Mouse (Mus musculus) midbrain, embryonic 12.5 days (tissue): Measurements from ENCODE around the gene Fcgrt. TPM values are rescaled to one million over a fixed set of nuclear protein-coding genes. Genes with fewer than 3 reads are reported as not detected.
"Not testable (repeated sequence)": the region's sequence is repeated elsewhere in the genome, so short reads cannot be mapped to it uniquely, and the experiment has no call there.

ENCODE experiments used
- ATAC-seq: fragments of 200-750 bp; cut with Nextera tagmentation; 2 replicates; pipeline ENCODE4 v1.8.0; 2017; ENCODE audit warnings: low read depth, moderate TSS enrichment, moderate library complexity; ENCODE audit not compliant: low FRiP score
- H3K27ac ChIP-seq: fragments of 300-500 bp; sonication (generic); replicated peaks from 2 replicates; pipeline ENCODE4 v1.5.1; 2016; ENCODE audit warnings: mild to moderate bottlenecking
- H3K27me3 ChIP-seq: fragments of 300-500 bp; sonication (generic); 2 replicates; pipeline ENCODE4 v1.6.1; 2016; ENCODE audit warnings: mild to moderate bottlenecking
- H3K36me3 ChIP-seq: fragments of 300-500 bp; sonication (generic); 2 replicates; pipeline ENCODE4 v1.6.1; 2016
- H3K4me1 ChIP-seq: fragments of 300-500 bp; sonication (generic); 2 replicates; pipeline ENCODE4 v1.6.1; 2016
- H3K4me2 ChIP-seq: fragments of 300-500 bp; sonication (generic); replicated peaks from 2 replicates; pipeline ENCODE4 v1.6.1; 2016; ENCODE audit warnings: mild to moderate bottlenecking, moderate library complexity
- H3K4me3 ChIP-seq: fragments of 300-500 bp; sonication (generic); 2 replicates; pipeline ENCODE4 v1.5.1; 2016; ENCODE audit warnings: mild to moderate bottlenecking
- H3K9ac ChIP-seq: fragments of 300-500 bp; sonication (generic); replicated peaks from 2 replicates; pipeline ENCODE4 v1.6.1; 2016; ENCODE audit warnings: mild to moderate bottlenecking, moderate library complexity
- H3K9me3 ChIP-seq: fragments of 300-500 bp; sonication (generic); 2 replicates; pipeline ENCODE4 v1.6.1; 2016; ENCODE audit warnings: mild to moderate bottlenecking
- WGBS: fragments of 180-500 bp; shearing (Covaris S2); methylation state at CpG from one replicate; pipeline ENCODE4 v1.1.7; 2016; 5-methylcytosine and 5-hydroxymethylcytosine counted together
- polyA plus RNA-seq: library from polyadenylated mRNA; unstranded; fragments of >200 nt; fragmentation: Nextera tagmentation; extraction: Ambion mirVana; gene quantifications from 2 replicates; pipeline ENCODE4 v1.2.1, GENCODE M21; 2016

The Fcgrt gene
- polyA plus RNA-seq, 1 experiment from 2014 or later = 25.9 TPM

GRCm38 (mm10) chr7:45128624-45129246 is 25.1 kb upstream of the Fcgrt start, which contains the start of gene Rpl13a:
Gene Rpl13a (minus strand): TSS chr7:45128761.
- 0 out of 2 replicates have a peak, but pooled peaks cover 2% of the 10 kb centered on the region for H3K9me3 ChIP-seq
- 0 out of 2 replicates have a peak, but pooled peaks cover 2% of the 10 kb centered on the region for H3K27me3 ChIP-seq
- H3K4me2 ChIP-seq = peak within 1 kb of the TSS; percentile 94
- ATAC-seq = peak; percentile 92
- peaks cover 27% of the 10 kb centered on the region for H3K36me3 ChIP-seq
- peak within 1 kb of the TSS; percentile 99 for H3K9ac ChIP-seq
- peak within 1 kb of the TSS; percentile 94 for H3K4me3 ChIP-seq
- peak within 1 kb of the TSS; percentile 90 for H3K27ac ChIP-seq
- H3K4me1 ChIP-seq = peaks cover 38% of the 10 kb centered on the region
- under 1% methylated on average over 48 of the region's 48 CpGs for WGBS

GRCm38 (mm10) chr7:45127700-45128224 is 24.1 kb upstream of the Fcgrt start:
- ATAC-seq = no peak
- no peaks in the 10 kb centered on the region for H3K27me3 ChIP-seq
- H3K4me2 ChIP-seq = peak overlapping the region; percentile 94
- no peaks in the 10 kb centered on the region for H3K9me3 ChIP-seq
- H3K36me3 ChIP-seq = peaks cover 32% of the 10 kb centered on the region
- H3K4me1 ChIP-seq = peaks cover 46% of the 10 kb centered on the region
- peak overlapping the region; percentile 99 for H3K9ac ChIP-seq
- WGBS = 1% methylated on average over 6 of the region's 6 CpGs
- H3K27ac ChIP-seq = peak overlapping the region; percentile 90
- H3K4me3 ChIP-seq = peak overlapping the region; percentile 94

GRCm38 (mm10) chr7:45126844-45127699 is 23.4 kb upstream of the Fcgrt start:
- Histone ChIP-seq H3K4me1 (peaks cover 51% of the 10 kb centered on the region), H3K27ac (peak overlapping the region; percentile 90), H3K9me3 (no peaks in the 10 kb centered on the region), H3K9ac (peak overlapping the region; percentile 99), H3K4me3 (peak overlapping the region; percentile 94), H3K27me3 (no peaks in the 10 kb centered on the region), H3K36me3 (peaks cover 39% of the 10 kb centered on the region), H3K4me2 (peak overlapping the region; percentile 94)
- ATAC-seq = no peak
- 51% methylated on average over 21 of the region's 21 CpGs for WGBS

GRCm38 (mm10) chr7:45126147-45126843 is 22.6 kb upstream of the Fcgrt start:
- Histone ChIP-seq H3K9me3 (no peaks in the 10 kb centered on the region), H3K27ac (peak overlapping the region; percentile 90), H3K4me2 (peak overlapping the region; percentile 94), H3K4me3 (peak overlapping the region; percentile 94), H3K4me1 (peaks cover 53% of the 10 kb centered on the region), H3K9ac (peak overlapping the region; percentile 99), H3K27me3 (no peaks in the 10 kb centered on the region), H3K36me3 (peaks cover 46% of the 10 kb centered on the region)
- WGBS = 78% methylated on average over 17 of the region's 17 CpGs
- ATAC-seq = no peak

DNA sequence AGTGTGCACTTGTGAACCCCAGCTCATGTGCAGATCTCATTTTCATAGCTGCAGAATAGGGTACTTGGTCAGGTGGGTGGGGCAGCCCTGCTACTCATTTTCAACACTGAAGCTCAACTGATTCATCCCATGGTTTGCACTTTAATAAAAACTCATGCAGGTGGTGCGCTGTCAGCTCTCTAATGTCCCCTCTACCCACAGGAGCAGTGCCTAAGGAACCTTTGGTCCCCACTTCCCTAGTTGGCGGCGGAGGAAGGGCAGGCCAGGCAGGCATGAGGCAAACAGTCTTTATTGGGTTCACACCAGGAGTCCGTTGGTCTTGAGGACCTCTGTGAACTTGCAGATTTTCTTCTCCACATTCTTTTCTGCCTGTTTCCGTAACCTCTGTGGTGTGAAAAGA is 22.0 kb upstream of the Fcgrt start:
- H3K9me3 ChIP-seq, H3K27me3 ChIP-seq, ATAC-seq, H3K4me2 ChIP-seq, H3K4me3 ChIP-seq: not testable (repeated sequence)
- Histone ChIP-seq H3K36me3 (peaks cover 53% of the 10 kb centered on the region), H3K9ac (peak overlapping the region; percentile 55; the same call in 1 of the 2 replicates), H3K27ac (peak overlapping the region; percentile 85), H3K4me1 (peaks cover 59% of the 10 kb centered on the region)
- 61% methylated on average over 5 of the region's 5 CpGs for WGBS

- 21% methylated on average over 7 of the region's 7 CpGs for WGBS
- no peaks in the 10 kb centered on the region for H3K27me3 ChIP-seq
- H3K9me3 ChIP-seq = no peaks in the 10 kb centered on the region
- H3K4me3 ChIP-seq = peak overlapping the region; percentile 88; the same call in 1 of the 2 replicates
- peaks cover 58% of the 10 kb centered on the region for H3K36me3 ChIP-seq
- H3K9ac ChIP-seq = peak overlapping the region; percentile 55
- H3K27ac ChIP-seq = peak overlapping the region; percentile 85
- peak overlapping the region; percentile 50 for H3K4me2 ChIP-seq
- H3K4me1 ChIP-seq = peaks cover 59% of the 10 kb centered on the region
- no peak for ATAC-seq
Observed at GRCm38 (mm10) chr7:45125144-45125600, 21.5 kb upstream of the Fcgrt start.

GRCm38 (mm10) chr7:45124224-45125143 is 20.8 kb upstream of the Fcgrt start, which contains the start of gene Rps11:
Gene Rps11 (minus strand): TSS chr7:45124439.
- no peaks in the 10 kb centered on the region for H3K27me3 ChIP-seq
- under 1% methylated on average over 59 of the region's 59 CpGs for WGBS
- H3K4me2 ChIP-seq = peak within 1 kb of the TSS; percentile 86
- peaks cover 65% of the 10 kb centered on the region for H3K36me3 ChIP-seq
- peaks cover 54% of the 10 kb centered on the region for H3K4me1 ChIP-seq
- H3K9me3 ChIP-seq = no peaks in the 10 kb centered on the region
- peak; percentile 80 for ATAC-seq
- H3K27ac ChIP-seq = peak within 1 kb of the TSS; percentile 85
- H3K9ac ChIP-seq = peak within 1 kb of the TSS; percentile 97
- peak within 1 kb of the TSS; percentile 88 for H3K4me3 ChIP-seq

DNA sequence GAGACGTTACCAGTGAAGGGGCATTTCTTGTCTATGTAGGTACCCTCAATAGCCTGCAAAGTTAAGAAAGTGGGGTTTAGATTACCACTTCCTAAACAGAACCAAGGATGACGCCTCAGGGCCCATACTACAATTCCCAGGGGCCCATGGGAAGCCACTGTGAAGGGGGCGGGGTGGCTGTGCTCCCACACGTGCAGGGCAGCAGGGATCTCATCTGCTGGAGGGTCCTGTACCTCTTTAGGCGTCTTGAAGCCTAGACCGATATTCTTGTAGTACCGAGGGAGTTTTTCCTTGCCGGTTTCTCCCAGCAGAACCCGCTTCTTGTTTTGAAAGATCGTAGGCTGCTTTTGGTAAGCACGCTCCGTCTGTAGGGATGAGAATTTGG is 19.5 kb upstream of the Fcgrt start:
- H3K27ac ChIP-seq = peak overlapping the region; percentile 81

GRCm38 (mm10) chr7:45122561-45123185 is 19.0 kb upstream of the Fcgrt start:
- Histone ChIP-seq H3K9me3 (no peaks in the 10 kb centered on the region), H3K9ac (peak overlapping the region; percentile 97), H3K36me3 (peaks cover 79% of the 10 kb centered on the region), H3K4me3 (peak overlapping the region; percentile 88), H3K27me3 (no peaks in the 10 kb centered on the region), H3K4me1 (peaks cover 50% of the 10 kb centered on the region), H3K27ac (peak overlapping the region; percentile 81; the same call in 1 of the 2 replicates), H3K4me2 (peak overlapping the region; percentile 86)
- 88% methylated on average over 15 of the region's 15 CpGs for WGBS
- ATAC-seq = no peak

More for the DNA sequence above, 19.5 kb upstream of the Fcgrt start:
- Histone ChIP-seq H3K4me2 (peak overlapping the region; percentile 86), H3K36me3 (peaks cover 74% of the 10 kb centered on the region), H3K4me1 (peaks cover 51% of the 10 kb centered on the region), H3K4me3 (peak overlapping the region; percentile 88), H3K9ac (peak overlapping the region; percentile 97), H3K27me3 (no peaks in the 10 kb centered on the region), H3K9me3 (no peaks in the 10 kb centered on the region)
- 23% methylated on average over 12 of the region's 12 CpGs for WGBS
- no peak for ATAC-seq

DNA sequence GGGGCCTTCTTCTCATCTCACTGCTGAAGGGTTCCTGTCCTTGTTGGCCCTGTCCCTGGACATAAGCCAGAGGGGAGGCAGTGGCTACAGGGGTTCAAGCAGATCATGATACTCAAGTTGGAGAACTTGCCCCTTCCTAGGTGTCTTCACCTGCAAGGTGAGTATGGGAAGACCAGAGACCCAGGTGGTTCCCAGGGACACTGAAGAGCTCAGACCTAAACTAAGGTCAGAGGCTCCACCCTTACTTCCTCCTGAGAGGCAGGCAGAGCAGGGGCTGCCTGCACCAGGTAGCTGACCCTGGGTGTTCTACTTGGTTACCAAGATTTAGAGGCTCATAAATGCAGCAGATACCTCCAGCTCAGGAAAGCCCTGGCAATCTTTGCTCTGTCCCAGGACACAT is 18.3 kb upstream of the Fcgrt start:
- 0 out of 2 replicates have a peak overlapping the region, but pooled peaks have one; percentile 9 for H3K4me3 ChIP-seq
- no peak for ATAC-seq
- no peak overlapping the region for H3K9ac ChIP-seq
- no peak overlapping the region for H3K4me2 ChIP-seq
- H3K9me3 ChIP-seq = no peaks in the 10 kb centered on the region
- peaks cover 43% of the 10 kb centered on the region for H3K4me1 ChIP-seq
- peaks cover 76% of the 10 kb centered on the region for H3K36me3 ChIP-seq
- no peak overlapping the region for H3K27ac ChIP-seq
- H3K27me3 ChIP-seq = no peaks in the 10 kb centered on the region
